Mouse (Mus musculus): ENCODE measurements around the gene Cenpf. TPM values are rescaled to one million over a fixed set of nuclear protein-coding genes. Genes with fewer than 3 reads are reported as not detected.

Gene Cenpf
- polyA plus RNA-seq, 1 experiment from 2014 or later = 80.6 TPM

- no peaks in the 10 kb centered on the region for H3K27me3 ChIP-seq
- ATAC-seq (replicated peaks; ENCODE audit: low FRiP score) = no peak; the same call in 1 of the 2 replicates
- peaks cover 5% of the 10 kb centered on the region; the same call in 1 of the 2 replicates for H3K4me1 ChIP-seq
- peak overlapping the region; percentile 1; the same call in 1 of the 2 replicates for H3K27ac ChIP-seq
- whole genome bisulfite sequencing = 58% methylated on average over 13 of the region's 13 CpGs
- no peaks in the 10 kb centered on the region for H3K36me3 ChIP-seq
- no peak overlapping the region for H3K4me2 ChIP-seq
- H3K9ac ChIP-seq = no peak overlapping the region
- no peak overlapping the region for H3K4me3 ChIP-seq (replicated peaks)
- no peaks in the 10 kb centered on the region for H3K9me3 ChIP-seq (replicated peaks)
These were observed 68.7 kb downstream of the Cenpf start for GRCm38 (mm10) chr1:189618970-189619740.

GRCm38 (mm10) chr1:189617381-189617780, 70.5 kb downstream of the Cenpf start:
- Histone ChIP-seq H3K27me3 (no peaks in the 10 kb centered on the region), H3K4me2 (no peak overlapping the region), H3K9me3 (replicated peaks) (no peaks in the 10 kb centered on the region), H3K9ac (no peak overlapping the region), H3K4me1 (peaks cover 17% of the 10 kb centered on the region), H3K36me3 (no peaks in the 10 kb centered on the region), H3K27ac (no peak overlapping the region), H3K4me3 (replicated peaks) (no peak overlapping the region)
- WGBS = 93% methylated on average over 5 of the region's 5 CpGs
- no peak for ATAC-seq (replicated peaks; ENCODE audit: low FRiP score)

GRCm38 (mm10) chr1:189615246-189615645, 72.6 kb downstream of the Cenpf start:
- WGBS = 70% methylated on average over 7 of the region's 7 CpGs
- Histone ChIP-seq H3K9ac (no peak overlapping the region), H3K4me1 (peaks cover 24% of the 10 kb centered on the region), H3K9me3 (replicated peaks) (no peaks in the 10 kb centered on the region), H3K27me3 (no peaks in the 10 kb centered on the region), H3K36me3 (no peaks in the 10 kb centered on the region), H3K27ac (no peak overlapping the region), H3K4me2 (no peak overlapping the region), H3K4me3 (replicated peaks) (no peak overlapping the region)
- ATAC-seq (replicated peaks; ENCODE audit: low FRiP score) = no peak

- no peak overlapping the region for H3K27ac ChIP-seq
- no peaks in the 10 kb centered on the region for H3K36me3 ChIP-seq
- 0 out of 2 replicates have a peak, but pooled peaks have one; percentile 44 for ATAC-seq (replicated peaks; ENCODE audit: low FRiP score)
- H3K27me3 ChIP-seq = no peaks in the 10 kb centered on the region
- H3K4me1 ChIP-seq = peaks cover 24% of the 10 kb centered on the region
- no peaks in the 10 kb centered on the region for H3K9me3 ChIP-seq (replicated peaks)
- H3K9ac ChIP-seq = no peak overlapping the region
- WGBS = 27% methylated on average over 7 of the region's 7 CpGs
- H3K4me3 ChIP-seq (replicated peaks) = no peak overlapping the region
- 0 out of 2 replicates have a peak overlapping the region, but pooled peaks have one; percentile 9 for H3K4me2 ChIP-seq
These were observed 74.8 kb downstream of the Cenpf start for GRCm38 (mm10) chr1:189613076-189613475.

- peak; percentile 90 for ATAC-seq (replicated peaks; ENCODE audit: low FRiP score)
- Histone ChIP-seq H3K9me3 (replicated peaks) (no peaks in the 10 kb centered on the region), H3K4me1 (peaks cover 24% of the 10 kb centered on the region), H3K9ac (no peak overlapping the region), H3K27ac (peak overlapping the region; percentile 68; the same call in 1 of the 2 replicates), H3K4me2 (0 out of 2 replicates have a peak overlapping the region, but pooled peaks have one; percentile 9), H3K36me3 (no peaks in the 10 kb centered on the region), H3K4me3 (replicated peaks) (no peak overlapping the region), H3K27me3 (no peaks in the 10 kb centered on the region)
- WGBS = 39% methylated on average over 4 of the region's 4 CpGs
These were observed 76.1 kb downstream of the Cenpf start for GRCm38 (mm10) chr1:189611775-189612174.

- H3K4me2 ChIP-seq = no peak overlapping the region
- peaks cover 24% of the 10 kb centered on the region for H3K4me1 ChIP-seq
- H3K9ac ChIP-seq = no peak overlapping the region
- 18% methylated on average over 5 of the region's 5 CpGs for WGBS
- H3K4me3 ChIP-seq (replicated peaks) = no peak overlapping the region
- H3K27ac ChIP-seq = no peak overlapping the region
- H3K36me3 ChIP-seq = no peaks in the 10 kb centered on the region
- no peak for ATAC-seq (replicated peaks; ENCODE audit: low FRiP score)
- no peaks in the 10 kb centered on the region for H3K9me3 ChIP-seq (replicated peaks)
- no peaks in the 10 kb centered on the region for H3K27me3 ChIP-seq
These were observed 79.2 kb downstream of the Cenpf start for GRCm38 (mm10) chr1:189608640-189609039.

GRCm38 (mm10) chr1:189608039-189608438, 79.8 kb downstream of the Cenpf start:
- Histone ChIP-seq H3K36me3 (no peaks in the 10 kb centered on the region), H3K4me1 (peaks cover 19% of the 10 kb centered on the region), H3K4me2 (no peak overlapping the region), H3K9ac (no peak overlapping the region), H3K9me3 (replicated peaks) (no peaks in the 10 kb centered on the region), H3K27ac (no peak overlapping the region), H3K4me3 (replicated peaks) (no peak overlapping the region), H3K27me3 (no peaks in the 10 kb centered on the region)
- 84% methylated on average over 3 of the region's 3 CpGs for WGBS
- ATAC-seq (replicated peaks; ENCODE audit: low FRiP score) = no peak

GRCm38 (mm10) chr1:189605598-189606126, 82.2 kb downstream of the Cenpf start:
- Histone ChIP-seq H3K9ac (no peak overlapping the region), H3K9me3 (replicated peaks) (no peaks in the 10 kb centered on the region), H3K4me1 (peaks cover 5% of the 10 kb centered on the region), H3K27ac (no peak overlapping the region), H3K27me3 (no peaks in the 10 kb centered on the region), H3K36me3 (no peaks in the 10 kb centered on the region), H3K4me3 (replicated peaks) (no peak overlapping the region), H3K4me2 (no peak overlapping the region)
- 86% methylated on average over 8 of the region's 8 CpGs for WGBS
- ATAC-seq (replicated peaks; ENCODE audit: low FRiP score) = no peak

GRCm38 (mm10) chr1:189597096-189597495, 90.8 kb downstream of the Cenpf start:
- Histone ChIP-seq H3K27ac (no peak overlapping the region), H3K36me3 (no peaks in the 10 kb centered on the region), H3K9me3 (replicated peaks) (no peaks in the 10 kb centered on the region), H3K9ac (no peak overlapping the region), H3K4me1 (no peaks in the 10 kb centered on the region), H3K4me2 (no peak overlapping the region), H3K4me3 (replicated peaks) (no peak overlapping the region), H3K27me3 (no peaks in the 10 kb centered on the region)
- no peak for ATAC-seq (replicated peaks; ENCODE audit: low FRiP score)
- 85% methylated on average over 3 of the region's 3 CpGs for WGBS

Other genes with a start within 250 kb of the Cenpf start
- 17.1 and 17.3 TPM in 2 replicates for gene Ptpn14, start 40.2 kb upstream of the Cenpf start, polyA plus RNA-seq (2015; fragmentation: Nextera tagmentation; extraction: Ambion mirVana)
- 83.0 and 84.2 TPM in 2 replicates for gene Smyd2, start 234.3 kb upstream of the Cenpf start, polyA plus RNA-seq (2015; fragmentation: Nextera tagmentation; extraction: Ambion mirVana)